Mouse (Mus musculus): ENCODE results near the gene Set.

- no peak for TF ChIP-seq CTCF (IDR thresholded peaks at IDR 0.05; ENCODE audit: insufficient read depth, low read length)
- TF ChIP-seq POLR2A (IDR thresholded peaks at IDR 0.05; ENCODE audit: borderline replicate concordance, extremely low read depth, low read depth, low read length) = no peak
Observed at GRCm38 (mm10) chr2:30084113-30084512, 26.9 kb downstream of the Set start.

All from lung, adult 2 months (tissue).